16 mouse cellular contexts compared by ENCODE assay signal in the genomic region with DNA sequence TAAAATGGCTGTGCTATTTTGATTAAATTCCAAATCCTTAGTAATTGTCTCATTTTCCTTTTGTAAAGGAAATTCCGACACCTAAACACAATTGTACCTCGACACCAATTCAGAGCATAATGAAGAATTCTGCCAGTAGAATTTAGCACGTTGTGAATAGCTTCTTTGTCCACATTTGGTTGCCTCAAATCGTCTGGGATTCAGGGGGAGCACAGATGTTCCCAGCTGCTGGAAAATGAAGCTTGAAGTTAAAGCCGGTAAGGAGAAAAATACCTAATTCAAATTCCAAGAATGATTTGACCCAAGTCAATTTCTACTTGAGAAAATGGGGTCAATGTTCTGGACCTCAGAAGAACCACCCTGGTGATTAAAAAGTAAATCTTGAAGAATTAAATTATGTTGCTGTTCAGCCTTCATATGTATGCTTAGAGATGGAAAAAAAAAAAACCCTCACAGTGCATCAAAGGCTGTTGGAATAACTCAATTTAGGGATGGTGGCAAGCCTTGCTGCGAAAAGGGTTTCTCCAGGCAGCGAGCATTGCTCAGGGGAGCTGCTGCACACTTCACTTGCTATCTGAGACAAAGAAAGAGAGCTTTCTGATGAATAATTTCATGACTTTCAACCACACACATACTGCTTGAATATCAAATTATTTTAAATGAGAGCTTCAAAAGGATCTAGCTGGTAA. TPM values are rescaled to one million over a fixed set of nuclear protein-coding genes. Genes with fewer than 3 reads are reported as not detected.
A peak's percentile ranks its signal among the peaks of the same experiment; 100 is the strongest.
DNase-seq lines count a peak whose midpoint lies in the region; ATAC-seq and TF ChIP-seq lines count a peak whose summit lies in the region.
"Had no signal": no experiment of that assay in that cellular context is flagged by ENCODE, and none has a peak within 500 bp of the region (broad histone marks: within the 10 kb centered on the region; RNA-seq: fewer than 3 reads in every experiment).

No protein-coding gene starts in this region.

- TF ChIP-seq CTCF in hindbrain, postnatal 0 days (IDR thresholded peaks at IDR 0.05; ENCODE audit: low read depth) = no peak

- peaks cover 7% of the 10 kb centered on the region; the same call in 1 of the 2 replicates for H3K4me1 ChIP-seq in midbrain, embryonic 13.5 days (replicated peaks)
- H3K4me1 ChIP-seq in midbrain, embryonic 11.5 days (ENCODE audit: control insufficient read depth, insufficient read depth, low read length) = peaks cover 3% of the 10 kb centered on the region; the same call in 1 of the 2 replicates
- H3K4me1 ChIP-seq in hindbrain, postnatal 0 days (ENCODE audit: insufficient read depth, low read length) = no peaks in the 10 kb centered on the region
- H3K4me1 ChIP-seq in neural tube, embryonic 15.5 days = no peaks in the 10 kb centered on the region
- H3K4me1 ChIP-seq: intestine, embryonic 15.5 days had no signal

- DNase-seq in embryo, embryonic 10.5 days (ENCODE audit: low spot score) = peak; percentile 24
- DNase-seq in embryo, embryonic 9.5 days (ENCODE audit: extremely low spot score) = no peak
- DNase-seq in midbrain, embryonic 11.5 days (ENCODE audit: low spot score, missing footprints) = no peak
- DNase-seq in hindbrain, postnatal 0 days (ENCODE audit: low spot score) = no peak
- DNase-seq in Muller cell, postnatal 12 days (ENCODE audit: inconsistent ontology term) = no peak
- DNase-seq in ovary, adult 18-20 months (ENCODE audit: low spot score) = no peak
- DNase-seq: adrenal gland, postnatal 36 days; cerebellum, adult 8-10 months; kidney, postnatal 10 days; lung, postnatal 4 days; thymus, adult 2 months had no signal

- H3K9me3 ChIP-seq in midbrain, embryonic 13.5 days = no peaks in the 10 kb centered on the region
- H3K9me3 ChIP-seq in midbrain, embryonic 11.5 days (ENCODE audit: control insufficient read depth, low read length) = no peaks in the 10 kb centered on the region
- no peaks in the 10 kb centered on the region for H3K9me3 ChIP-seq in hindbrain, postnatal 0 days (ENCODE audit: low read length)
- no peaks in the 10 kb centered on the region for H3K9me3 ChIP-seq in neural tube, embryonic 15.5 days (replicated peaks)
- H3K9me3 ChIP-seq: intestine, embryonic 15.5 days had no signal

- peak; percentile 76 for ATAC-seq in midbrain, embryonic 13.5 days
- no peak for ATAC-seq in midbrain, embryonic 11.5 days (ENCODE audit: low FRiP score)
- ATAC-seq in hindbrain, postnatal 0 days = no peak
- ATAC-seq in neural tube, embryonic 15.5 days (ENCODE audit: low FRiP score) = no peak
- ATAC-seq: intestine, embryonic 15.5 days had no signal

- H3K27ac ChIP-seq in midbrain, embryonic 13.5 days = peak overlapping the region; percentile 82
- H3K27ac ChIP-seq in midbrain, embryonic 11.5 days (ENCODE audit: low read depth, low read length) = no peak overlapping the region
- H3K27ac ChIP-seq in hindbrain, postnatal 0 days = peak overlapping the region; percentile 64
- H3K27ac ChIP-seq in neural tube, embryonic 15.5 days (replicated peaks) = peak overlapping the region; percentile 60
- H3K27ac ChIP-seq: intestine, embryonic 15.5 days; left cerebral cortex, adult 2 months; liver, embryonic 14.5 days had no signal

- WGBS in midbrain, embryonic 13.5 days = 15% methylated on average over 7 of the region's 7 CpGs
- WGBS in midbrain, embryonic 11.5 days = 39% methylated on average over 7 of the region's 7 CpGs
- WGBS in hindbrain, postnatal 0 days = 38% methylated on average over 7 of the region's 7 CpGs
- 23% methylated on average over 7 of the region's 7 CpGs for WGBS in neural tube, embryonic 15.5 days

- no peak overlapping the region for H3K9ac ChIP-seq in midbrain, embryonic 13.5 days (replicated peaks)
- H3K9ac ChIP-seq in midbrain, embryonic 11.5 days (ENCODE audit: low read length) = no peak overlapping the region
- H3K9ac ChIP-seq in hindbrain, postnatal 0 days (replicated peaks; ENCODE audit: low read length) = no peak overlapping the region
- no peak overlapping the region for H3K9ac ChIP-seq in neural tube, embryonic 15.5 days (replicated peaks)
- H3K9ac ChIP-seq: intestine, embryonic 15.5 days; liver, embryonic 14.5 days had no signal

- no peaks in the 10 kb centered on the region for H3K27me3 ChIP-seq in midbrain, embryonic 13.5 days
- H3K27me3 ChIP-seq in midbrain, embryonic 11.5 days (ENCODE audit: control insufficient read depth, insufficient read depth, low read length) = no peaks in the 10 kb centered on the region
- no peaks in the 10 kb centered on the region for H3K27me3 ChIP-seq in hindbrain, postnatal 0 days (ENCODE audit: insufficient read depth, low read length)
- H3K27me3 ChIP-seq in neural tube, embryonic 15.5 days (replicated peaks) = no peaks in the 10 kb centered on the region
- H3K27me3 ChIP-seq: intestine, embryonic 15.5 days had no signal

- no peaks in the 10 kb centered on the region for H3K36me3 ChIP-seq in midbrain, embryonic 13.5 days
- no peaks in the 10 kb centered on the region for H3K36me3 ChIP-seq in midbrain, embryonic 11.5 days (ENCODE audit: control insufficient read depth, insufficient read depth, low read length)
- H3K36me3 ChIP-seq in hindbrain, postnatal 0 days (ENCODE audit: insufficient read depth, low read length) = no peaks in the 10 kb centered on the region
- no peaks in the 10 kb centered on the region for H3K36me3 ChIP-seq in neural tube, embryonic 15.5 days
- H3K36me3 ChIP-seq: intestine, embryonic 15.5 days had no signal

- H3K4me2 ChIP-seq in midbrain, embryonic 13.5 days (replicated peaks) = no peak overlapping the region
- H3K4me2 ChIP-seq in midbrain, embryonic 11.5 days = no peak overlapping the region
- no peak overlapping the region for H3K4me2 ChIP-seq in hindbrain, postnatal 0 days (ENCODE audit: low read depth, low read length)
- H3K4me2 ChIP-seq in neural tube, embryonic 15.5 days = no peak overlapping the region
- H3K4me2 ChIP-seq: intestine, embryonic 15.5 days had no signal

- H3K4me3 ChIP-seq in midbrain, embryonic 13.5 days (replicated peaks) = no peak overlapping the region
- no peak overlapping the region for H3K4me3 ChIP-seq in midbrain, embryonic 11.5 days (ENCODE audit: low read depth, low read length)
- no peak overlapping the region for H3K4me3 ChIP-seq in hindbrain, postnatal 0 days (ENCODE audit: low read length)
- H3K4me3 ChIP-seq in neural tube, embryonic 15.5 days (replicated peaks) = no peak overlapping the region
- H3K4me3 ChIP-seq: intestine, embryonic 15.5 days; left cerebral cortex, adult 2 months had no signal

RNA-seq across cellular contexts. Expression of a gene that starts 36.0 kb away (rescaled TPM):
- polyA plus RNA-seq in midbrain, embryonic 13.5 days (2015; fragmentation: Nextera tagmentation; extraction: Ambion mirVana) = 35.5 and 42.9 TPM in 2 replicates
- polyA plus RNA-seq in midbrain, embryonic 11.5 days (2014; fragmentation: Nextera tagmentation; extraction: Ambion mirVana) = 6.5 and 7.2 TPM in 2 replicates
- 191 and 194 TPM in 2 replicates for total RNA-seq in hindbrain, postnatal 0 days (2014; rRNA removed)
- 90.0 and 96.4 TPM in 2 replicates for polyA plus RNA-seq in hindbrain, postnatal 0 days (2015; fragmentation: Nextera tagmentation; extraction: Ambion mirVana)
- 62.7 and 75.1 TPM in 2 replicates for polyA plus RNA-seq in neural tube, embryonic 15.5 days (2015; fragmentation: Nextera tagmentation; extraction: Ambion mirVana)
